Mouse (Mus musculus) hindbrain, embryonic 15.5 days (tissue): ENCODE measurements at regions not wholly inside any gene's neighbourhood (a gene's known extent, or its start where the extent isn't known, plus 50 kb on each side); places are given as distances from the start of the nearest gene placed in this dataset.

Source experiments
- ATAC-seq: fragments of 200-750 bp; cut with Nextera tagmentation; 2 replicates; pipeline ENCODE4 v1.8.0; 2017; ENCODE audit warnings: low read depth, moderate number of reproducible peaks, moderate TSS enrichment; ENCODE audit not compliant: low FRiP score
- H3K27ac ChIP-seq: fragments of 300-500 bp; sonication (generic); replicated peaks from 2 replicates; pipeline ENCODE4 v1.5.1; 2015; ENCODE audit warnings: mild to moderate bottlenecking, inconsistent platforms
- H3K27me3 ChIP-seq: fragments of 300-500 bp; sonication (generic); 2 replicates; pipeline ENCODE4 v1.6.1; 2015; ENCODE audit warnings: control low read depth, inconsistent platforms
- H3K36me3 ChIP-seq: fragments of 300-500 bp; sonication (generic); 2 replicates; pipeline ENCODE4 v1.6.1; 2015; ENCODE audit warnings: control low read depth, inconsistent platforms
- H3K4me1 ChIP-seq: fragments of 300-500 bp; sonication (generic); replicated peaks from 2 replicates; pipeline ENCODE4 v1.6.1; 2015; ENCODE audit warnings: control low read depth, inconsistent platforms
- H3K4me2 ChIP-seq: fragments of 300-500 bp; sonication (generic); 2 replicates; pipeline ENCODE4 v1.6.1; 2015; ENCODE audit warnings: moderate library complexity, mild to moderate bottlenecking, inconsistent platforms
- H3K4me3 ChIP-seq: fragments of 300-500 bp; sonication (generic); 2 replicates; pipeline ENCODE4 v1.5.1; 2015; ENCODE audit warnings: mild to moderate bottlenecking, inconsistent platforms
- H3K9ac ChIP-seq: fragments of 300-500 bp; sonication (generic); 2 replicates; pipeline ENCODE4 v1.6.1; 2015; ENCODE audit warnings: inconsistent platforms
- H3K9me3 ChIP-seq: fragments of 300-500 bp; sonication (generic); 2 replicates; pipeline ENCODE4 v1.6.1; 2016; ENCODE audit warnings: control low read depth, inconsistent platforms
- WGBS: fragments of 180-500 bp; shearing (Covaris S2); methylation state at CpG from one replicate; pipeline ENCODE4 v1.1.7; 2015; 5-methylcytosine and 5-hydroxymethylcytosine counted together

GRCm38 (mm10) chr15:29026219-29026618, 822.7 kb downstream of the Dnah5 start:
- WGBS = 93% methylated on average over 3 of the region's 3 CpGs
- Histone ChIP-seq H3K9me3 (no peaks in the 10 kb centered on the region), H3K27ac (no peak overlapping the region), H3K4me3 (no peak overlapping the region), H3K36me3 (no peaks in the 10 kb centered on the region), H3K27me3 (no peaks in the 10 kb centered on the region), H3K4me1 (no peaks in the 10 kb centered on the region), H3K4me2 (no peak overlapping the region), H3K9ac (no peak overlapping the region)
- no peak for ATAC-seq

DNA sequence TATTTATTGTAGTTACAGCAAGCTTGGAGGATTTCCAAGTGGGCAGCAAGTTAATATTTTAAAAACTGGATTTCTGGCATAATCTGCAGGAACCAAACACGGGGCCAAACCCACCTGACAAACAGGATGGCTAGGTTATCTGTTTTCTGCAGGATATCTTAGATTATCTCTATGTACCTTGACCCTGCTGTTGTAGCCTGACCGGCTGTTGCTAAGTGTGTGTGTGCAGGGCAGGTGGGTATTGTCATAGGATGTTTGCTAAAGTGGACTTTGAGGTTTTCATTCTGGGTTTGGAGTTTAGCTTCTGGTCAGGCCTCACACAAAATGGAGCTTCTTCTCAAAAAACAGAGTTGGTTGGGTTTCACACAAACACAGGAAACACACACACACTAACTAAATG, 835.4 kb downstream of the Dnah5 start:
- WGBS = 90% methylated on average over 2 of the region's 2 CpGs
- Histone ChIP-seq H3K4me2 (no peak overlapping the region), H3K9ac (no peak overlapping the region), H3K27ac (no peak overlapping the region), H3K9me3 (no peaks in the 10 kb centered on the region), H3K27me3 (no peaks in the 10 kb centered on the region), H3K4me3 (no peak overlapping the region), H3K36me3 (no peaks in the 10 kb centered on the region), H3K4me1 (no peaks in the 10 kb centered on the region)
- no peak for ATAC-seq

- Histone ChIP-seq H3K4me2 (no peak overlapping the region), H3K4me1 (no peaks in the 10 kb centered on the region), H3K9ac (no peak overlapping the region), H3K27me3 (no peaks in the 10 kb centered on the region), H3K4me3 (no peak overlapping the region), H3K36me3 (no peaks in the 10 kb centered on the region), H3K27ac (no peak overlapping the region), H3K9me3 (no peaks in the 10 kb centered on the region)
- WGBS = 90% methylated on average over 1 of the region's 1 CpGs
- no peak for ATAC-seq
These were observed 847.6 kb downstream of the Dnah5 start for GRCm38 (mm10) chr15:29051166-29051565.

DNA sequence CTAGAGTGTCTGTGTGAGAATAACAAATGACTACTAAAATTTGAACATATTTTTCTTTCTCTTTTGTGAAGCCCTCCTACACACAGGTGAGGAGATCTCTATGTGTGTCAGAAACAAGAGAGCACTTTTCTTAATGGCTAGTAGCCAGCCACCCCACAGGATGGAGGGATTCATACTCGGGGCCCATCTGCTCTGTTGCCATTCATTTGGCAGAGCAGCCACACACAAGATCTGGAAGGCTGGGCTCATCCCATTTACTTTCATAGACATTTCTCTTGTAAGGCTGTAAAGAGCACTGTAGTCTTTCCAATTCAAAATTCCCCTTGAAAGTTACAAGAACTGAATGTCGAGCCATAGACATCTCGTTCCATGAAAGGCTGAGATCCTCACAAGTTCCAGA, 848.2 kb downstream of the Dnah5 start:
- Histone ChIP-seq H3K4me3 (no peak overlapping the region), H3K4me2 (no peak overlapping the region), H3K9ac (no peak overlapping the region), H3K27me3 (no peaks in the 10 kb centered on the region), H3K36me3 (no peaks in the 10 kb centered on the region), H3K27ac (no peak overlapping the region), H3K4me1 (no peaks in the 10 kb centered on the region), H3K9me3 (no peaks in the 10 kb centered on the region)
- ATAC-seq = no peak
- 76% methylated on average over 3 of the region's 3 CpGs for WGBS

GRCm38 (mm10) chr15:29061016-29061415, 857.5 kb downstream of the Dnah5 start:
- no peak overlapping the region for H3K4me2 ChIP-seq
- no peaks in the 10 kb centered on the region for H3K9me3 ChIP-seq
- no peak overlapping the region for H3K27ac ChIP-seq
- no peaks in the 10 kb centered on the region for H3K27me3 ChIP-seq
- H3K9ac ChIP-seq = no peak overlapping the region
- H3K36me3 ChIP-seq = no peaks in the 10 kb centered on the region
- H3K4me1 ChIP-seq = no peaks in the 10 kb centered on the region
- no peak overlapping the region for H3K4me3 ChIP-seq
- no peak for ATAC-seq

DNA sequence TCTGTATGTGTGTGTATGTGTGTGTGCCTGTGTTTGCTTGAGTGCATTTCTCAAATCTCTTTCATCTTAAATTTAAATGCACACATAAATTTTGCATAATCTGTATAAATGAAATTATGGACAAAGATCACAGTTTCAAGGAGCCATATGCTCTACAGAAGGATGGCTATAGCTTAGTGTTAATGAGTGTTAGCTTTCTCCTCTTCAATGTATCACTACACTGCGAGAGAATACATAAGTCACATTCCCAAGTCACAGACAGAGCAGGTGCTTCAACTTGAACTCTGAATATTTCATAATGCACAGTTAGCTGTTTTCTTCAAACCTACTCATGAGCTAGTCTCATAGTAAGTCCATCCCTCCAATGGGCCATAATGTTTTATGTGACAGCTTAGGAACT, 865.5 kb downstream of the Dnah5 start:
- ATAC-seq = no peak
- H3K36me3 ChIP-seq = no peaks in the 10 kb centered on the region
- no peak overlapping the region for H3K9ac ChIP-seq
- H3K9me3 ChIP-seq = no peaks in the 10 kb centered on the region
- H3K4me3 ChIP-seq = no peak overlapping the region
- WGBS = 91% methylated on average over 1 of the region's 1 CpGs
- H3K4me2 ChIP-seq = no peak overlapping the region
- no peak overlapping the region for H3K27ac ChIP-seq
- H3K27me3 ChIP-seq = no peaks in the 10 kb centered on the region
- H3K4me1 ChIP-seq = no peaks in the 10 kb centered on the region

DNA sequence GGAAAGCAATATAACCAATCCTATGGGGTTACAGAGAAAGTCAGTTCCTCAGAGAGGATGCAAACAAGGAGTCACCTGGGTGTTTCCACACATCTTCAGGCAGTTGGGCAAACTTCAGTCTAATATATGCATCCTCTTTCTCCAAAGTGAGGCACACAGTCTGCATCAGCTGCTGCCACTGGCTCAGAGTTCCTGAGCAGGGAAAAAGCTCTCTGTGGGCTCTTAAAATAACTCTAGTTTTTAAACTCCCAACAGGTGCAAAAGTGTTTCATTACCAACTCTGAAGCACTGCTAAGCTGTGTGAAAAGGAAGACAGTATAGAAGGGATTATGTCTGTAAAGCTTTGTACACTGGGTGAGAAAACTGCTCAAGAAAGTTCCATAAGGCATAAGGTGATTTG, 874.2 kb downstream of the Dnah5 start:
- Histone ChIP-seq H3K9ac (no peak overlapping the region), H3K27ac (no peak overlapping the region), H3K4me1 (no peaks in the 10 kb centered on the region), H3K9me3 (no peaks in the 10 kb centered on the region), H3K4me2 (no peak overlapping the region), H3K27me3 (no peaks in the 10 kb centered on the region), H3K4me3 (no peak overlapping the region), H3K36me3 (no peaks in the 10 kb centered on the region)
- no peak for ATAC-seq

DNA sequence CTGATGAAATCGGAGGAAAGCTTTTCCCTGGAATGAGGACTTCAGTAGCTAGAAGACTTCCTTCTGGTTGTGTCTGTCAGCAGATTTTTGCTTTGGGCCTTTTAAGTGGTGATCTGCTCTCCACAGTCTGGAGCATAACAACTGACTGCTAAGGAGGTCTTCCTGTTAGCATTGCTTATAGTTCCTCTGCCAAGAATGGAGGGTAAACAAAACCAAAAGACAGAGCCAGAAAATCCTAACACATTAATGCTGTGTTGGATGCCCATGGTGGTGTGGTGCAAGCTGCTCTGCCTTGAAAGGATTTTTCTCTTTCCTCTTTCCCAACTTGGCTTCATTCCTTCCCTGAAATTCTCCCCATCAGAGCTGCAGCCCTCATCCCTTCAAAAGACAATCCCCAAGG, 901.0 kb downstream of the Dnah5 start:
- no peaks in the 10 kb centered on the region for H3K36me3 ChIP-seq
- ATAC-seq = peak; percentile 11; the same call in 1 of the 2 replicates
- no peaks in the 10 kb centered on the region for H3K27me3 ChIP-seq
- H3K9me3 ChIP-seq = no peaks in the 10 kb centered on the region
- no peaks in the 10 kb centered on the region for H3K4me1 ChIP-seq
- no peak overlapping the region for H3K9ac ChIP-seq
- H3K27ac ChIP-seq = no peak overlapping the region
- no peak overlapping the region for H3K4me2 ChIP-seq
- WGBS = 83% methylated on average over 1 of the region's 1 CpGs
- H3K4me3 ChIP-seq = no peak overlapping the region

GRCm38 (mm10) chr15:29146631-29147030, 943.1 kb downstream of the Dnah5 start:
- Histone ChIP-seq H3K27me3 (no peaks in the 10 kb centered on the region), H3K4me3 (no peak overlapping the region), H3K4me2 (no peak overlapping the region), H3K9ac (no peak overlapping the region), H3K27ac (no peak overlapping the region), H3K9me3 (no peaks in the 10 kb centered on the region), H3K4me1 (no peaks in the 10 kb centered on the region), H3K36me3 (no peaks in the 10 kb centered on the region)
- no peak for ATAC-seq
- 81% methylated on average over 2 of the region's 2 CpGs for WGBS
